Mouse (Mus musculus) intestine, postnatal 0 days (tissue): ENCODE measurements around the gene Mid1. TPM values are rescaled to one million over a fixed set of nuclear protein-coding genes. Genes with fewer than 3 reads are reported as not detected.

ENCODE experiments used
- ATAC-seq: fragments of 200-750 bp; cut with Nextera tagmentation; 2 replicates; pipeline ENCODE4 v1.8.0; 2017; ENCODE audit warnings: mild to moderate bottlenecking, moderate TSS enrichment, moderate library complexity
- H3K27ac ChIP-seq: fragments of 300-500 bp; sonication (generic); 2 replicates; pipeline ENCODE4 v1.5.1; 2014; ENCODE audit warnings: mild to moderate bottlenecking, low read depth, low read length, moderate library complexity
- H3K27me3 ChIP-seq: fragments of 300-500 bp; sonication (generic); replicated peaks from 2 replicates; pipeline ENCODE4 v1.6.1; 2014; ENCODE audit warnings: low read length, mixed read lengths; ENCODE audit not compliant: control insufficient read depth, insufficient read depth
- H3K36me3 ChIP-seq: fragments of 300-500 bp; sonication (generic); 2 replicates; pipeline ENCODE4 v1.6.1; 2014; ENCODE audit warnings: mild to moderate bottlenecking, moderate library complexity; ENCODE audit not compliant: control insufficient read depth, insufficient read depth
- H3K4me1 ChIP-seq: fragments of 300-500 bp; sonication (generic); replicated peaks from 2 replicates; pipeline ENCODE4 v1.6.1; 2014; ENCODE audit warnings: antibody characterized with exemption, low read length, mixed read lengths; ENCODE audit not compliant: control insufficient read depth, insufficient read depth
- H3K4me2 ChIP-seq: fragments of 300-500 bp; sonication (generic); replicated peaks from 2 replicates; pipeline ENCODE4 v1.6.1; 2014; ENCODE audit warnings: low read depth, mild to moderate bottlenecking, moderate library complexity
- H3K4me3 ChIP-seq: fragments of 300-500 bp; sonication (generic); 2 replicates; pipeline ENCODE4 v1.5.1; 2014; ENCODE audit warnings: low read depth, low read length
- H3K9ac ChIP-seq: fragments of 300-500 bp; sonication (generic); 2 replicates; pipeline ENCODE4 v1.6.1; 2014; ENCODE audit warnings: mild to moderate bottlenecking, low read depth, low read length
- H3K9me3 ChIP-seq: fragments of 300-500 bp; sonication (generic); 2 replicates; pipeline ENCODE4 v1.6.1; 2016; ENCODE audit warnings: mixed run types; ENCODE audit not compliant: control insufficient read depth
- CTCF ChIP-seq: sonication (generic); IDR thresholded peaks from 2 replicates; pipeline ENCODE4 v1.5.1; 2016; ENCODE audit warnings: low read depth, mild to moderate bottlenecking, control low read depth, antibody characterized with exemption, moderate library complexity
- WGBS: fragments of 180-500 bp; shearing (Covaris S2); extraction: QIAGEN DNeasy Blood & Tissue Kit; methylation state at CpG from one replicate; pipeline ENCODE4 v1.1.7; 2014; 5-methylcytosine and 5-hydroxymethylcytosine counted together
- polyA plus RNA-seq: library from polyadenylated mRNA; unstranded; fragments of >200 nt; fragmentation: Nextera tagmentation; extraction: Ambion mirVana; gene quantifications from 2 replicates; pipeline ENCODE4 v1.2.1, GENCODE M21; 2015

Gene Mid1
- polyA plus RNA-seq, 1 experiment from 2014 or later = 1.7 TPM

DNA sequence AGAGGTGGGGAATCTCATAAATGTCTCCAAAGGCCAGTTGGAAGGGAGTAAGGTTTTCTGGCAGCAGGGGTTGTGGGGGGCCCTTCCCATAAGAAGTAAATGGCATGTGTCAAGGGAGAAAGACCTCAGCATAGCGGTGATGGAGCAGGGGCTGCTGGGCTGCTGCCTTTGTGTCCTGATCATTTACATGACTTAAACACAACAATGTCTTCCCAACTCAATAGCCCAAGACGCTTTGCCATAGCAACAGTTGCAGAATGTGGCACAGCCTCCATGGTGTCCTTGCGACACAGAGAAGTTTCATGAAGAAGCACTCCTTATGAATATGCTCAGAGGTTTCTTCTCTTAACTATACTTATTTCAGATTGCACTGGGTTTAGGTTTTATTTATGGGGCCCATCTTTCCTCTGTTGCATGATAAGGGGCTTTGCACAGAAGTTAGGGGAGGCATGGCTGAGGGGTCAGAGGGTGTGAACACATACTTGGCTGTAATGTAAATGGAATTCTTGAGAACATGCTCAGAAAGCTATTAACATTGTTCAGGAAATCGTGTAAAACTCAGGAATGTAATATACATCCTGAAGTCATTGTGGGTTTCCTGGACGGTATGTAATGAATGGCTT lies 159.3 kb downstream of the Mid1 start:
- H3K4me2 ChIP-seq = no peak overlapping the region
- H3K4me3 ChIP-seq = no peak overlapping the region
- H3K36me3 ChIP-seq = no peaks in the 10 kb centered on the region
- H3K4me1 ChIP-seq = no peaks in the 10 kb centered on the region
- no peak overlapping the region for H3K27ac ChIP-seq
- ATAC-seq = no peak
- no peak overlapping the region for H3K9ac ChIP-seq
- 60% methylated on average over 5 of the region's 5 CpGs for WGBS
- TF ChIP-seq CTCF = no peak
- no peaks in the 10 kb centered on the region for H3K9me3 ChIP-seq
- no peaks in the 10 kb centered on the region for H3K27me3 ChIP-seq

DNA sequence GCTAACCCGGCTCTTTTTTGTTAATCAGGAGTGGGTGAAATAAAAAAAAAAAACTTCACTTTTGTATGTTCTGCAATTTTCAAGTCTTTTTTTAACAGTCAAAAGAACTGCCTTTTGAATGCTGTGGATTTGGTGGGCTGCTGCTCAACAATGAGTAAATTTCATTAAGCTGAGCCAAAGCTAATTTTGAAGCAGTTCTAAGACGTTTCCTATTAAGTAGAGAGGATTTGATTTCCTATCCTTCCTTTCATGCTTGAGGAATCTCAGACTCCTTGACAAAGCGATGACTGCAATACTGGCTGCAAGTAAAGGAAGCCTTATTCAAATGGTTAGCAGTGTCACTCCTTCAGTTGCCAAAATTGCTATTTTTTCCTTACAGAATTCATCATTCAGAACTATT lies 161.2 kb downstream of the Mid1 start:
- TF ChIP-seq CTCF = no peak
- 76% methylated on average over 3 of the region's 3 CpGs for WGBS
- H3K36me3 ChIP-seq = no peaks in the 10 kb centered on the region
- no peaks in the 10 kb centered on the region for H3K9me3 ChIP-seq
- no peaks in the 10 kb centered on the region for H3K27me3 ChIP-seq
- H3K27ac ChIP-seq = no peak overlapping the region
- no peak overlapping the region for H3K4me3 ChIP-seq
- H3K4me2 ChIP-seq = no peak overlapping the region
- no peaks in the 10 kb centered on the region for H3K4me1 ChIP-seq
- H3K9ac ChIP-seq = no peak overlapping the region
- ATAC-seq = no peak

DNA sequence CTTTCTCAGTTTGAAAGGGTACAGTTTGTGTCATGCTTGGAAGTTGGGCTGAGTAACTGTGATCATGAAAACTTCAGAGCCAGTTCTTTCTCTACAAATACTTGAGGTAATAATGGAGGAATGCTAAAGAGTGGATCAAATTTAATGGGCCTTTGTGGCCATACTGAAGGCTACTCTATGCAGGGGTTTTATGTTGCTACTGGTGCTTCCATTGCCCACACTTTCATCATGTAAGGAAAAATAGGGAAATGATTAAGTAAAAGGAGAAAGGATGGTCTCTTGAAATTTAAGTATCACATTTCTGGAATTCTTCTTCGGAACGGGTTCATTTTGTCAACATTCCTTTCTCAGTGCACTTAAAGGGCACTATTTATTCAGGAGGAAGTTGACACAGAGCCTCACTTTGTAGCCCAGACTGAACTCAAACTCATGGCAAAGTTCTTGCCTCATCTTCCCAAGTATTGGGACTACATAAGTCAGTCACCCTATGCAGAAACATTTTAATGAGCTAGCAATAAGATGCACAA lies 176.3 kb downstream of the Mid1 start:
- TF ChIP-seq CTCF = no peak
- H3K4me2 ChIP-seq = no peak overlapping the region
- no peaks in the 10 kb centered on the region for H3K4me1 ChIP-seq
- ATAC-seq = no peak
- H3K9me3 ChIP-seq = no peaks in the 10 kb centered on the region
- no peak overlapping the region for H3K4me3 ChIP-seq
- H3K27ac ChIP-seq = no peak overlapping the region
- no peaks in the 10 kb centered on the region; the same call in 1 of the 2 replicates for H3K27me3 ChIP-seq
- 37% methylated on average over 2 of the region's 2 CpGs for WGBS
- no peak overlapping the region for H3K9ac ChIP-seq
- no peaks in the 10 kb centered on the region for H3K36me3 ChIP-seq

DNA sequence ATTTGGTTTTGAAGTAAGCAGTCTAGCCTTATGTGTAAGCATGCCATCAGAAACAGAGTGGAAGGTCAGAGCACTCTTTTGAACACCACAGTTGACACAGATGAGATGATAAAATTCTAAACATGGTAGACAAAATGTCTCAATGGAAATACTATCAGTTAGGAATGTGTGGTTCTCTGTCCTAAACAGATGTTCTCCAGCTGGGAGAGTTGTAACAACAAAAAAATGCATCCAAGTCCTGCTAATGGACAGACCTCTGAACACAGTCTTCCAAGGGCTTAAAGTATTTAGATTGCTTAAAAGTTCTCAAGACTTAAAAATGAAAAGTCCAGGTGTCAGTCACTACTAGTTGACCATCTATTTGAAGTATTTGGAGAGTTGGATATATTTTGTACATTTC lies 177.4 kb downstream of the Mid1 start:
- no peak for TF ChIP-seq CTCF
- no peak overlapping the region for H3K27ac ChIP-seq

DNA sequence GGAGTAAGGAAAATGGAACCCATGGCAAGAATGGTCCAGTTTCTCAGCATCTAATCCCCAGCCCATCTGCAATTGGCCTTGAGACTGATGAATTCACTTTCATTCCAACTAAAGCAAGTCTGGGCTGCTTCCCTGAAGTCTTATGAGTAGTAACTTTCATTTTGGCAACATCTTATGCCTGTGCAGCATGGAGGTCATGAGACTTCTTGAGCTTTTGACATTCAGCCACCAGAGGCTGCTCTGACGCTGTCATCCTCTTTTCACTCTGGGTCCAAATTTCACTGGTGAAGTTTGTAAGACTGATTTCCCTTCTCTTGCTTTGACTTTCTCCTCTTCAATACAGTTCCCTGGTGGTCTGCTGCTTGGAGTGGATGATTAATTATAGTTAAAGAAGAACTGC lies 177.8 kb downstream of the Mid1 start:
- ATAC-seq = no peak
- H3K4me3 ChIP-seq = no peak overlapping the region
- H3K27ac ChIP-seq = no peak overlapping the region
- no peaks in the 10 kb centered on the region for H3K4me1 ChIP-seq
- no peak overlapping the region for H3K9ac ChIP-seq
- H3K9me3 ChIP-seq = no peaks in the 10 kb centered on the region
- no peaks in the 10 kb centered on the region for H3K36me3 ChIP-seq
- no peaks in the 10 kb centered on the region; the same call in 1 of the 2 replicates for H3K27me3 ChIP-seq
- WGBS = 43% methylated on average over 1 of the region's 1 CpGs
- TF ChIP-seq CTCF = peak; percentile 69
- H3K4me2 ChIP-seq = no peak overlapping the region

More for the DNA sequence above, 177.4 kb downstream of the Mid1 start:
- ATAC-seq = no peak
- no peaks in the 10 kb centered on the region; the same call in 1 of the 2 replicates for H3K27me3 ChIP-seq
- no peaks in the 10 kb centered on the region for H3K36me3 ChIP-seq
- no peaks in the 10 kb centered on the region for H3K4me1 ChIP-seq
- H3K4me3 ChIP-seq = no peak overlapping the region
- H3K9me3 ChIP-seq = no peaks in the 10 kb centered on the region
- no peak overlapping the region for H3K4me2 ChIP-seq
- H3K9ac ChIP-seq = no peak overlapping the region

DNA sequence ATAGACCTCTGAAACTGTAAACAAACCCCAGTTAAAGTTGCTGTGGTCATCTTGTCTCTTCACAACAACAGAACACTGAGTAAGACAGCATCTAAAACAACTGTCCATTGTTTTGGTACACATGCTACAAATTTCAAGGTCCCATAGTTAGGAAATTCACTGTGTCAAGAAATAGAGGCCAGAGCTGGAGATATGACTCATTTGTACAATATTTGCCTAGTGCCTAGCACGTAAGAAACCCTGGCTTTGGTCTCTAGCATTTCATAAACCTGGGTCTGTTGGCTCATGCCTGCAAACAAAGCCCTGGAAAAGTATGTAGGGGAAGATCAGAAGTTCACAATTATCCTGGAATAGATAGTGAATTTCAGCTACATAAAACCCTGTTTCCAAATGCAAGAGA lies 178.8 kb downstream of the Mid1 start:
- 24% methylated on average over 1 of the region's 1 CpGs for WGBS
- H3K27me3 ChIP-seq = no peaks in the 10 kb centered on the region; the same call in 1 of the 2 replicates
- no peak for TF ChIP-seq CTCF
- no peak overlapping the region for H3K9ac ChIP-seq
- no peaks in the 10 kb centered on the region for H3K9me3 ChIP-seq
- no peak for ATAC-seq
- H3K27ac ChIP-seq = no peak overlapping the region
- no peak overlapping the region for H3K4me2 ChIP-seq
- H3K36me3 ChIP-seq = no peaks in the 10 kb centered on the region
- no peaks in the 10 kb centered on the region for H3K4me1 ChIP-seq
- no peak overlapping the region for H3K4me3 ChIP-seq
